Mouse (Mus musculus): ENCODE results near the gene Sox18. TPM values are rescaled to one million over a fixed set of nuclear protein-coding genes. Genes with fewer than 3 reads are reported as not detected.

Sox18 gene
- polyA plus RNA-seq, 1 experiment = 16.8 TPM

GRCm38 (mm10) chr2:181658930-181659555 lies 12.4 kb downstream of the Sox18 start:
- Histone ChIP-seq H3K4me3 (ENCODE audit: insufficient read depth, low read length) (no peak overlapping the region), H3K4me1 (ENCODE audit: control insufficient read depth, insufficient read depth, low read length) (0 out of 2 replicates have a peak, but pooled peaks cover 2% of the 10 kb centered on the region), H3K27ac (ENCODE audit: insufficient read depth, low read length) (no peak overlapping the region)
- TF ChIP-seq CTCF (IDR thresholded peaks at IDR 0.05; ENCODE audit: extremely low read depth, insufficient read depth, low read length) (peak; percentile 35; the same call in 1 of the 2 replicates), POLR2A (IDR thresholded peaks at IDR 0.05; ENCODE audit: extremely low read depth, insufficient read depth, low read length) (no peak)

GRCm38 (mm10) chr2:181658528-181658927 lies 12.9 kb downstream of the Sox18 start:
- Histone ChIP-seq H3K4me3 (ENCODE audit: insufficient read depth, low read length) (no peak overlapping the region), H3K4me1 (ENCODE audit: control insufficient read depth, insufficient read depth, low read length) (0 out of 2 replicates have a peak, but pooled peaks cover 2% of the 10 kb centered on the region), H3K27ac (ENCODE audit: insufficient read depth, low read length) (no peak overlapping the region)
- TF ChIP-seq CTCF (IDR thresholded peaks at IDR 0.05; ENCODE audit: extremely low read depth, insufficient read depth, low read length) (no peak), POLR2A (IDR thresholded peaks at IDR 0.05; ENCODE audit: extremely low read depth, insufficient read depth, low read length) (no peak)

- TF ChIP-seq POLR2A (IDR thresholded peaks at IDR 0.05; ENCODE audit: extremely low read depth, insufficient read depth, low read length) = no peak
- no peak for TF ChIP-seq CTCF (IDR thresholded peaks at IDR 0.05; ENCODE audit: extremely low read depth, insufficient read depth, low read length)
- H3K4me1 ChIP-seq (ENCODE audit: control insufficient read depth, insufficient read depth, low read length) = 0 out of 2 replicates have a peak, but pooled peaks cover 2% of the 10 kb centered on the region
- no peak overlapping the region for H3K27ac ChIP-seq (ENCODE audit: insufficient read depth, low read length)
- no peak overlapping the region for H3K4me3 ChIP-seq (ENCODE audit: insufficient read depth, low read length)
These were observed 14.0 kb downstream of the Sox18 start for GRCm38 (mm10) chr2:181657441-181657840.

- H3K4me3 ChIP-seq (ENCODE audit: insufficient read depth, low read length) = no peak within 1 kb of the TSS
- H3K27ac ChIP-seq (ENCODE audit: insufficient read depth, low read length) = no peak within 1 kb of the TSS
- H3K4me1 ChIP-seq (ENCODE audit: control insufficient read depth, insufficient read depth, low read length) = 0 out of 2 replicates have a peak, but pooled peaks cover 2% of the 10 kb centered on the region
- TF ChIP-seq POLR2A (IDR thresholded peaks at IDR 0.05; ENCODE audit: extremely low read depth, insufficient read depth, low read length) = no peak
- no peak for TF ChIP-seq CTCF (IDR thresholded peaks at IDR 0.05; ENCODE audit: extremely low read depth, insufficient read depth, low read length)
These were observed 14.7 kb downstream of the Sox18 start, which contains the start of gene Gm29797 for GRCm38 (mm10) chr2:181656734-181657133. Gm29797 (plus strand) TSS chr2:181657034.

- H3K4me1 ChIP-seq (ENCODE audit: control insufficient read depth, insufficient read depth, low read length) = no peaks in the 10 kb centered on the region
These were observed 17.9 kb downstream of the Sox18 start for GRCm38 (mm10) chr2:181653523-181653922.

GRCm38 (mm10) chr2:181653065-181653464 lies 18.4 kb downstream of the Sox18 start:
- Histone ChIP-seq H3K4me3 (ENCODE audit: insufficient read depth, low read length) (no peak overlapping the region), H3K27ac (ENCODE audit: insufficient read depth, low read length) (no peak overlapping the region), H3K4me1 (ENCODE audit: control insufficient read depth, insufficient read depth, low read length) (no peaks in the 10 kb centered on the region)
- TF ChIP-seq CTCF (IDR thresholded peaks at IDR 0.05; ENCODE audit: extremely low read depth, insufficient read depth, low read length) = no peak
- no peak for TF ChIP-seq POLR2A (IDR thresholded peaks at IDR 0.05; ENCODE audit: extremely low read depth, insufficient read depth, low read length)

More at GRCm38 (mm10) chr2:181653523-181653922, 17.9 kb downstream of the Sox18 start:
- Histone ChIP-seq H3K4me3 (ENCODE audit: insufficient read depth, low read length) (no peak overlapping the region), H3K27ac (ENCODE audit: insufficient read depth, low read length) (no peak overlapping the region)
- TF ChIP-seq CTCF (IDR thresholded peaks at IDR 0.05; ENCODE audit: extremely low read depth, insufficient read depth, low read length) = no peak
- TF ChIP-seq POLR2A (IDR thresholded peaks at IDR 0.05; ENCODE audit: extremely low read depth, insufficient read depth, low read length) = no peak

- no peak overlapping the region for H3K27ac ChIP-seq (ENCODE audit: insufficient read depth, low read length)
- no peak for TF ChIP-seq POLR2A (IDR thresholded peaks at IDR 0.05; ENCODE audit: extremely low read depth, insufficient read depth, low read length)
These were observed 22.5 kb downstream of the Sox18 start for GRCm38 (mm10) chr2:181648926-181649325.

GRCm38 (mm10) chr2:181646626-181647472 lies 24.6 kb downstream of the Sox18 start:
- Histone ChIP-seq H3K4me3 (ENCODE audit: insufficient read depth, low read length) (no peak overlapping the region), H3K4me1 (ENCODE audit: control insufficient read depth, insufficient read depth, low read length) (no peaks in the 10 kb centered on the region), H3K27ac (ENCODE audit: insufficient read depth, low read length) (no peak overlapping the region)
- no peak for TF ChIP-seq POLR2A (IDR thresholded peaks at IDR 0.05; ENCODE audit: extremely low read depth, insufficient read depth, low read length)
- no peak for TF ChIP-seq CTCF (IDR thresholded peaks at IDR 0.05; ENCODE audit: extremely low read depth, insufficient read depth, low read length)

More at GRCm38 (mm10) chr2:181648926-181649325, 22.5 kb downstream of the Sox18 start:
- H3K4me3 ChIP-seq (ENCODE audit: insufficient read depth, low read length) = no peak overlapping the region
- no peaks in the 10 kb centered on the region for H3K4me1 ChIP-seq (ENCODE audit: control insufficient read depth, insufficient read depth, low read length)

GRCm38 (mm10) chr2:181645666-181646065 lies 25.8 kb downstream of the Sox18 start:
- TF ChIP-seq POLR2A (IDR thresholded peaks at IDR 0.05; ENCODE audit: extremely low read depth, insufficient read depth, low read length) = no peak
- no peak for TF ChIP-seq CTCF (IDR thresholded peaks at IDR 0.05; ENCODE audit: extremely low read depth, insufficient read depth, low read length)
- H3K4me3 ChIP-seq (ENCODE audit: insufficient read depth, low read length) = no peak overlapping the region
- H3K27ac ChIP-seq (ENCODE audit: insufficient read depth, low read length) = no peak overlapping the region
- H3K4me1 ChIP-seq (ENCODE audit: control insufficient read depth, insufficient read depth, low read length) = no peaks in the 10 kb centered on the region

Data from cortical plate, adult 2 months (tissue).